Mouse (Mus musculus) lung, postnatal 36 days (tissue): Measurements from ENCODE around the gene Cox6a1.
"Not testable (repeated sequence)": the region's sequence is repeated elsewhere in the genome, so short reads cannot be mapped to it uniquely, and the experiment has no call there.

Experiments used
- DNase-seq: peaks from one replicate; pipeline ENCODE4 v3.0.0; 2022; ENCODE audit warnings: mixed read lengths

Gene Cox6a1

DNA sequence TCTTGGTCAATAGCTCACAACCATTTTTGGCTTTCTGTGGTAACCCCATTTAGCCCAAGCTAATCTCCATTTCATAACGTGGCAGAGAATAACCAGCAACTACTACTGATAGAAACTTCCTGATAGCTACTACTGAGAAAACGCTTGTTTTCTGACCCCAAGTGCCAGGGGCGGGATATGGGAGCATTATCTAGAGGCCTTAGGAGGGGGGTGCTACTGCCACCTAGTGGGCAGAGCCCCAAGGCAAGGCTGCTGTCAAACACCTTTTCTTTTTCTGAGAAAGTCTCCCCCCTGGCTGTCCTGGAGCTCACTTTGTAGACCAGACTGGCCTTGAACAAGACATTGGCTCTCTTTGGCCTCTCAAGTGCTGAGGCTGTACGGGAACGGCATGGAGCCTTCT is 1.2 kb downstream of the Cox6a1 start:
- peak; percentile 93 for DNase-seq

GRCm38 (mm10) chr5:115341314-115342165 is 7.2 kb downstream of the Cox6a1 start:
- no peak for DNase-seq

DNA sequence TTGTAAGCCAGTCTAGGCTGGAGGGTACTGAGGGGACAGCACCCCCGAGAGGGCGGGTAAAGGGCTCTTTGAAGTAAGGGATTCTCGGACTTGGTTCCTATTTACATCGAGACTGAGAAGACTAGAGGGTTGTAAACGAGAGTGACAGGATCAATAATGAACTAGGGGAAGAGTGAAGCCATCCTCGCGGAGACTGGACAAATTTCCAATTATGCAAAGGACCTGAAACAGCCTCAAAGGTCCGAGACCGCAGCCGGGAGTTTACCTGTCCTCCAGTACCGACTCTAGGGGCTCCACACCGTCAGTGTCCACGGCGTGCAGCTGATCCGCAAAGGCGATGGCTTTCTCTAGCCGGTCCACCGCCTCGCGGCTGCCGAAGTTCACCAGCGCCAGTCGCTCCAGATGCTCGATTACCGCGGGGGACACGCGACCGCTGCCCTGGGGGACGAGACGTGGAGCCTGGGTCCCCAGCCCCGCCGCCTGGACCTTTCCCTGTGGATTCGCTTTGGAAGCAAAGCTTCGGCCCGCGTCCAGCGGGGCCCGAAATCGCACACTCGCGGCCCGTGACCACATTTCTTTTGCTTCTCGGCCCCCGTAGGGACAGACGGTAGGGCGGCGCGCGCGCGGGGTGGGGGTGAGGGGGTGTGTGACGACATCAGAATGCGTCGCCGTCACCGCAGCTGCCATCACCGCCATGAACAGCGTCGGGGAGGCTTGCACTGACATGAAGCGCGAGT is 8.0 kb downstream of the Cox6a1 start, which contains the start of the genes Gatc and Triap1:
Gene Gatc (minus strand): TSS at position 602 of the 737 bp plus-strand sequence.
Gene Triap1 (plus strand): TSS at position 649 of the 737 bp plus-strand sequence.
- DNase-seq: peak; percentile 87

DNA sequence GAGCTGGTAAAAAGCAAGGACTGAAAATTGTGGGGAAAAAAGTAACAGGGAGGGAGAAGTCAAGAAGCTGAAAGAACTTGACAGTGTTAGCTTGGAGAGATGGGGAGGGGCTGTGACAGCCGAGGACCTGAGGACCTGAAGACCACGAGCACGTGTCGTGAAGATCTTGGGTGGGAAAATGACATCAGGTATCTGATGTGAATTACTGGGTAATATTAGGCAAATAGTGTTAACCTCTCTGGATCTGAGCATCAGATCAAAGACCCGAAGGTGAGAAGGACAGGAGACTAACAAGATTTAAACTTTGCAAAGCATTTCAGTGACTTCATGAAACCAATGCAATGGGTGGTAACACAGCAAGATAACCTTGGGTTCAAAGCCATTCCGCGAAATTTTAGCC is 8.8 kb downstream of the Cox6a1 start:
- DNase-seq: no peak

DNA sequence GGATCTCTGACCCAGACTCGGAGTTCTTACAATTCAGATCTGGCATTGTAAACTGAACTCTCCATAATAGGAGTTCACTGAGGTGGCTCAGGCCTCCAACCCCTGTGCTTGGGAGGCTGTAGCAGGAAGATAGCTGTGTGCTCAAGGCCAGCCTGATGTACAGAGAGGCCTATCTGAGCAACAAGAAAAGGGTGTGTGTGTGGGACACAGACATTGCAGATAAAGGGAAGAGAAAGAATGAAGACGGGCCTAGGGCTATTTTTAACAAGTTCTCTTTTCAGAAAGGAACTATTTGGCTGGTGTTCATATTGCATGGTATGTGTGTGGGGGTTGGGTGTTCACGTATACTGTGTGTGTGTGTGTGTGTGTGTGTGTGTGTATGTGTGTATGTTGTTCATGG is 15.2 kb downstream of the Cox6a1 start:
- peak; percentile 33 for DNase-seq

GRCm38 (mm10) chr5:115330955-115331354 is 17.8 kb downstream of the Cox6a1 start:
- no peak for DNase-seq

DNA sequence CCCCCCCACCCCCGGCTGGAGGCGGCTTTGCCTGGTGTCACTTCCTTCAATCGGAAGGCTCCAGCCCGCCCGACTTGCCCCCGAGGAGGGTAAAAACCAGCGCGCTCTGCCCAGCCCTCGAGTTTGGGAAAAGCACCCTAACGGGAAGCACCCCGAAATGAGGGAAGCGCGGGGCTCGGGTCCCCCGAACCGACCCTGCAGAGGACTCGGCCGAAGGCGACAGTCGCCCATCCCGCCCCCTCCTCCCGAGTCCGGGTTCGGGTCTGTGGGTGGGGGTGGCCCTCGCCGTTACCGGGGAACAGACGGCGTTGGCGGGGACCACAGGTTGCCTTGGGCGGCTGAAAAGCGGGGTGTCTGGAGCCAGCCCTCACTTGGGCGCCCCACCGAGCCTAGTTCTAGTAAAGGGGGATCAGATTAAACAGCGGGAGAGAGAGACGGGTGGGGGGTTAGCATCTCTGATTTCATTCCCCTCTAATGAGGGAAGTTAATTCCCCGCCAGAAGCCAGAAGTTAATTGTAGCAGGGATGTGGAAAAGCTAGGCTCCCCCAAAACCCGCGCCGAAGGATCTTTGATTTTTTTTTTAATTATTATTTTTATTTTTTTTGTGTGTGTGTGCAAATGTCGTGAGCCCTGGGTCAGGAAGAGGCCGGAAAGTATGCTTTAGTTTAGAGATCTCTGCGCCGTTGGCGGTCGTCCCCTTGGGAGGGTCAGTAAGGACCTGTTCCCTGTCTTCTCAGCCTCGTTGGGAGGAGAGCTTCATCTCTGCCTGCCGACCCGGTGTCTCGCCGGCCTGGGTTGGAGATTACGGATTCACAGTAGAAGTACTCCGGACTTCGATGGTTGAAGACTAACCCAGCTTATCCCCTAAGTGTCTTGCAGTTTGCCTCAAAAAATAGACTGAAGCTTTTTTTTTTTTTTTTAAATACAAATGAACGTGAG is 20.9 kb downstream of the Cox6a1 start:
- no peak for DNase-seq

- DNase-seq: peak; percentile 97
Measured at GRCm38 (mm10) chr5:115326875-115327609, 21.7 kb downstream of the Cox6a1 start, which contains the start of gene Srsf9. TSS of gene Srsf9 (plus strand) at chr5:115327177.

- no peak for DNase-seq
Measured at GRCm38 (mm10) chr5:115326256-115326831, 22.4 kb downstream of the Cox6a1 start.

DNA sequence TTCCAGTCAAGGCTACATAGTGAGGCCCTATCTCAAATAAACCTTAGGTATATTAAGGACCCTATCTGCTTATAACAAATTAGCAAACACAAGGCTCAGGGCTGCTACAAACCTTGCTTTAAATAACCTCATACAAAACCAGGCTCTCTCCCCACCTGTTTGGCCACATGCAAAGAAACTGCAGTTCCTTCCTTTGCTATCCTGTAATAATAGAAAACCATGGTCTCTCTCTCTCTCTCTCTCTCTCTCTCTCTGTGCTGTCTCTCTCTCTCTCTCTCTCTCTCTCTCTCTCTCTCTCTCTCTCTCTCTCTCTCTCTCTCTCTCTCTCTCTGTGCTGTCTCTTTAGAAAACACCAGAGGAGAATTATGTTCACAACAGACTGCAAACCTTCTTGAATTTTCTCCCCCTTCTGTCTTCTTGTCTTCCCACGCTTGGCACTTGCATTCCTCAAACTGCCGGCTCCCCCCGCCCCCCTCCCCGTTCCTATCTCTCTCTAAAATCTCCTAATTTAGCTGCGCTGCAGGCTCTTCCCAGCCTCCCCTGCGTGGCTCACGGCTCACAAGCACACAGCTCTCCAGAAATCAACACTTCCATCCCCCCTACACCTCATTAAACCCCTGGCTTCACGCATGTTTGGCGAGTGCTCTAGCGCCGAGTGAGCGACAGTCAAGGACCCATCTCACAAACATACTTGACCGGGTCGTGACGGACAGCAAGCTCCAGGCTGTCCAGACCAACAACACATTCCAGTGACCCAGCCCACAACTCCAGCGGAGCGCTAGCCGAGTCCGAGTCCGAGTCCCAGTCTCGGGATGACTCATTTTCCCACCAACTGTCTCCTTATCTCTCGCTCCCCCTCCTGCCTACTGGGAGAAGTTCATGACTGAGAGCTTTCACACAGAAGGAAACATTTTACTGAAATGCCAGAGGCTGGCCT is 29.5 kb downstream of the Cox6a1 start:
- peak; percentile 87 for DNase-seq

GRCm38 (mm10) chr5:115317645-115318328 is 31.0 kb downstream of the Cox6a1 start:
- peak; percentile 21 for DNase-seq

- no peak for DNase-seq
Measured at GRCm38 (mm10) chr5:115316968-115317644, 31.7 kb downstream of the Cox6a1 start.

GRCm38 (mm10) chr5:115313668-115313943 is 35.2 kb downstream of the Cox6a1 start:
- DNase-seq: no peak

GRCm38 (mm10) chr5:115312816-115313667 is 35.7 kb downstream of the Cox6a1 start:
- DNase-seq: no peak

DNA sequence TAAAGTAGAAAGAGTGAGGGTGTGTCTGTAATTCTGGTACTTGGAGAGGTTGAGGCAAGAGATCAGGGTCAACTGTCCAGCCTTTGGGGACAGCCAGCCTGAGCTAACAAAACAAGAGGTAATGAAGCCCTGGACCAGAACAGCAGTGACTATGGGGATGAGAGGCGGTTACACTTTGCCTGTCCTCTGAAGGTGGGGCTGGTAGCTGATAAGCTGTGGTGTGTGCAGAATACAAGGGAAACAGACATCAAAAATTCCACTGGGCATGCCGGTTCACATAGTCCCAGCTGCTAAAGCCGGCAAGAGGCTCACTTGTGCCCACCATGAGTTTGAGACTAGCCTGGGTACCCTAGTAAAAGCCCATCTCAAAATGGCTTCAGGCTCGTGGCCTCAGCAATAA is 36.4 kb downstream of the Cox6a1 start:
- no peak for DNase-seq

DNA sequence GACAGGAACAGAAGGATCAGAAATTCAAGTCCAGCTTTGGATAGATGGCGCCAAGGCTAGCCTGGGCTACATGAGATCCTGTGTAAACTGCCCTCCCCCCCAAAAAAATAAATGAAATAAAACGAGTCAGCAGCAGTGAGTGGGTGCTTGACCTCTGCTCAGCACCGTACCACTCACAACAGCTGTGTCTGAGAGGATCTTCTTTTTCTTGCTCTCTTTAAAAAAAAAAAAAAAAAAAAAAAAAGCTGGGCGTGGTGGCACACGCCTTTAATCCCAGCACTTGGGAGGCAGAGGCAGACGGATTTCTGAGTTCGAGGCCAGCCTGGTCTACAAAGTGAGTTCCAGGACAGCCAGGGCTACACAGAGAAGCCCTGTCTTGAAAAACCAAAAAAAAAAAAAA is 46.6 kb downstream of the Cox6a1 start:
- not testable (repeated sequence) for DNase-seq

DNA sequence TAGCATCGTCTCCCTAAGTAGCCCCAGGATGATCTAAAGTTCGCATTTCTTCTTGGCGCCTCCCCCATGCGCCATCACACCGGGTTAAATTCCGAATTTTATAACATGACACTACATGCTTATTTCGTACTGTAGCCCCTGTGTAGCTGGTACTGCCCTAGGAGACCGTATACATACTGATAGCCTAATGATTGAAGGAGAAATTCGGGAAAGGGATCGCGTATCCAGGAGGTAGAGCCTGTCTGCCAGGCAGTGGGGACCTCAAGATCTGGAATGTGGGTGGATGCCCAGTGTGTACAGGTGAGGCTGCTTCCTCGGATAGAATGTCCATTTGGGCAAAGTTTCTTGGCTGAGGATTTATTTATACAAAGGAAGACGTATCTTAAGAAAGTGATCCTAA is 47.2 kb downstream of the Cox6a1 start:
- DNase-seq: no peak
